Mouse (Mus musculus): ENCODE measurements around the gene Naxd.

The Naxd gene

GRCm38 (mm10) chr8:11555720-11556591, 58.6 kb downstream of the Naxd start:
- under 1% methylated on average over 103 of the region's 103 CpGs for WGBS

GRCm38 (mm10) chr8:11556691-11557423, 59.6 kb downstream of the Naxd start:
- WGBS: under 1% methylated on average over 85 of the region's 85 CpGs

GRCm38 (mm10) chr8:11557424-11557767, 60.1 kb downstream of the Naxd start:
- WGBS: 0% methylated on average over 32 of the region's 32 CpGs

GRCm38 (mm10) chr8:11557768-11558629, 60.7 kb downstream of the Naxd start:
- under 1% methylated on average over 67 of the region's 67 CpGs for WGBS

GRCm38 (mm10) chr8:11559511-11559910, 62.2 kb downstream of the Naxd start:
- 76% methylated on average over 3 of the region's 3 CpGs for WGBS

- 72% methylated on average over 9 of the region's 9 CpGs for WGBS
Observed at GRCm38 (mm10) chr8:11560220-11560619, 62.9 kb downstream of the Naxd start.

- 79% methylated on average over 5 of the region's 5 CpGs for WGBS
Observed at GRCm38 (mm10) chr8:11564236-11564635, 66.9 kb downstream of the Naxd start.
